Mouse (Mus musculus): ENCODE measurements around the gene Mis18a.

GRCm38 (mm10) chr16:90687687-90688263 lies 39.4 kb downstream of the Mis18a start:
- TF ChIP-seq ZNF384 (IDR thresholded peaks at IDR 0.05; ENCODE audit: low read depth, low read length), result no peak
- no peak for TF ChIP-seq CHD2 (IDR thresholded peaks at IDR 0.05; ENCODE audit: low read depth, low read length)
- no peak for TF ChIP-seq ZC3H11A (IDR thresholded peaks at IDR 0.05; ENCODE audit: borderline replicate concordance, low read depth, low read length)

Measured in ES-E14 (cell line).